Mouse (Mus musculus): Measurements from ENCODE around the gene Vps9d1.
"Not testable (repeated sequence)": the region's sequence is repeated elsewhere in the genome, so short reads cannot be mapped to it uniquely, and the experiment has no call there.

Vps9d1 gene

DNA sequence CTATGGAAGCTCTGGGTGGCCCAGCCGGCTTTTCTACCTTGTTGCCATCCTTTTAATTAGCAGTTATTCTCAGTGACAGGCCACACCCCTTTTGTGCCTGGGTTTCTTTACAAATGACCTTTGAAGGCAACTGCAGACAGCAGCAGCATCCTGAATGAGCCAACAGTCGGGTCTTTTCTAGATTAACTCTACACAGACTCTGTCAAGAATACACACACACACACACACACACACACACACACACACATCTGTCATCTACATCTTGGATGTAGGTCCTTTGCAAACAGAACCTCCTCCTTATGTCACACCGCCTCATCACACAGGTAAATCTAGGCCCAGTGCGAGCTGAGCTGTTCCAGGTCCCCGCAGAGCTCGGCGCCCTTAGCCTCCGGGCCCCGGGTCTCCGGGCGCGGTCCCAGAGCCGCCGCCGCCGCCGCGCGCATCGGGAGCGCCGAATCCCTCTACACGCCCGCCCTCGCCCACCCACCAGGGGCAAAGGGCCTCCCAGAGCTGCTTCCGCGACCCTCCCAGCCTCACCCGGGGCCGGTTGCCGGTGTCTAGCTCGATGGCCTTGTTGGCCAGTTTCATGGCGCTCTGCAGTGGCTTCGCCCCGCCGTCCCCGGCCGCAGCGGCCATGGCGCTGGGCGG lies 573 bp downstream of the Vps9d1 start:
- DNase-seq (ENCODE audit: extremely low spot score) = no peak

DNA sequence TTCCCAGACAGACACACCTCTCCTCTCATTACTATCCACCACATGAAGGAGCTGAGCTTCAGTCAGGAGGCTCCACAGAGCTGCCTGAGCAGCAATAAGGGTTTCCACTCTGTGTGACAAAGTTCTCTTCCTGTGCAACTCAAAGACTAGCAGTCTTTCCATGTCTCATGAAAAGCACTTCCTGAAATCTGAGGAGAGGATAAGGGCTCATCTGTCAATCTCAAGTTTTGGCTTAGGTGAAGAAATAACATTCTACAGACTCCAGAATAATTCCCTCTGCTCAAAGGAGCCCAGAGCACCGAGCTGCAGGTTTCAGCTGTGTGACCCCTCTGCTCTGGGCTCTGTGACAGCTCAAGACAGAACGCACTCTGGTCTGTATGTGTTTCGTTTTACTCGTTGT lies 1.2 kb downstream of the Vps9d1 start:
- no peak for DNase-seq (ENCODE audit: extremely low spot score)

DNA sequence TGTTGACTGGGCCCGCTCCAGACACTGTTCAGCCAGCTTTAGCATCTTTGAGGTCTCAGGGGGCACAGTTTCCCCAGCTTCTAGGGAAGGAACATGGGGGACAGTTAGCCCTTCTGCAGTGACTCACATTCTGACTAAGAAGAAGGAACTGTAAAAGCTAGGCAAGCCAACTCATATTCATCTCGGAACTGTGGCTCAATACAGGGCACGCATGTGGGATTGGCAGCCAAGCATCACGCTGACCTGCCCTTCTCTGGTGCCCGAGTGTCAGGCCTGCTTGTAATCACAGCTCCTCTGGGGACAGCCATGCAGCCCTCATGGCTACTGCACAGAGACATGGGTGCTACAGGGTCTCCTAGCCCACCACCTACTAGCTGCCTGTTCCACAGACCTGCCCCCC lies 3.2 kb downstream of the Vps9d1 start:
- DNase-seq (ENCODE audit: extremely low spot score) = no peak

DNA sequence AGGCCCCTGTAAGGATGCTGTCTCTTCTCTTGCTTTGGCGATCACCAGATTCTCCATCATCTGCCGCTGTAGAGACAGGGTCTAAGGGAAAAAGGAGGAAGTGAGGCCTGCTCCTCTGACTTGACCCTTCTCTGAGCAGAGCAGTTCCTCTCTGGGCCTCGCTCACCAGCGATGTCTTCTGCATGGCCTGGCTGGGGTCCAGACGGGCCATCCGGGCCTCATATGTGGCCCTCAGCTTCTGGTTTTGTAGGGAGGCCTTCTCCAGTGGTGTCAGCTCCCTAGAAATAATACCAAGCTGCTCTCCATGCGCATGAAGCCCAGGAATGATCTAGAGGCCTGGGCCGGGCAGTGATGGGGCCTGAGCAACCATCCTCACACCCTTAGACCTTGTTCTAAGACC lies 5.6 kb downstream of the Vps9d1 start:
- no peak for DNase-seq (ENCODE audit: extremely low spot score)

DNA sequence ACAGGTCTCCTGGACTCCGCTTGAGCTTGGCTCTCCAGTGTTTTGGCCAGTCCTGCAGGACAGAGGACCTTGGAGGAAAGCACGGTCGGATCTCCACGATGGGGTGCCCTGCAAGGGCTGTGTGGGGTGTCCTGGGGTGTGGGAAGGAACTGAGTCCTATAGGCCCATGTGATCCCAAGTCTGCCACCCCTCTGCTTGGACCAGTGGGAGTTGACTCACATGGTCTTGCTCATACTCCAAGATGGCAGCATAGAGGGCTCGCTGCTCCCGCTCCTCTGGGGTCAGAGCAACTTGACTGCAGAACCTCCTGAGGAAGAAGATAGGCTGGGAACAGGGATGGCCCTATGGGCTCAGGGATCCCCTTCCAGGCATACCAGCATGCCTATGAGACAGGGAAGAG lies 6.4 kb downstream of the Vps9d1 start:
- DNase-seq (ENCODE audit: extremely low spot score) = no peak

DNA sequence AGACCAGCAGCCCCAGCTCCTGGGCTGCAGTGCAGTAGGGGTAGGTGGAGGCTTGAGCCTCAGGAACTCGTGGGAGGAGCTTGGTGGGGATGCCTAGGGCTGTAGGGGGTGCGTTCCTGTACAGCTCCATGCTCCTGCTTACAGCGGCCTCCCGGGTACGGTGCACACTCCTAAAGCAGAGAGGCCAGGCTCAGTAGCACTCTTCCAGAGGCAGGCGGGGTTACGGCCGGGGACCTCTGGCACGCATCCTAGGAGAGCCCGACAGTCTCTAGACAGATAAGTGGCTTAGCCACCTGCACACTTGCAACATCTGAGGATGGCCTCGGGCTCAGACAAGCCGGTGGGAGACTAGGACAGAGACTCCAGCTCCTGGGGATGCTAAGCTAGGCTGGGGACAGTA lies 8.6 kb downstream of the Vps9d1 start:
- no peak for DNase-seq (ENCODE audit: extremely low spot score)

DNA sequence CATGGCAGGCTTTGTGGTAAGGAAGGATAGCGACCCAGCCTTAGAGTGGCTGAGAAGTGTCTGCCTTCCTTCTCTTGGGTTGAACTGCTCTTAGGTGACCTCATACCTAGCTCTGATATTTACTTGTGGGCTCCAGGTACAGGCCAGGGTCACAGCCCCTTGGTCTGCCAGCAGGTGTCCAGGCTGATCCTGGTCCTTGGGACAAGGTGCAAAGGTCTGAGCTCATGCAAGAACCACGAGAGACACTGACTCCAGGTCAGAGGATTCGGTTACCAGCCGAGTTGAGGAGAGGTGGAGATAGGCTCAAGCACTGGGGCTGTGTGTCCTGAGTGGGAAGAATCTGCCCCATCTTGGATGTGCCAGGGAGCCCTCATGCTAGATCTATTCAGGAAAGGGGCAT lies 9.8 kb downstream of the Vps9d1 start:
- no peak for DNase-seq (ENCODE audit: extremely low spot score)

DNA sequence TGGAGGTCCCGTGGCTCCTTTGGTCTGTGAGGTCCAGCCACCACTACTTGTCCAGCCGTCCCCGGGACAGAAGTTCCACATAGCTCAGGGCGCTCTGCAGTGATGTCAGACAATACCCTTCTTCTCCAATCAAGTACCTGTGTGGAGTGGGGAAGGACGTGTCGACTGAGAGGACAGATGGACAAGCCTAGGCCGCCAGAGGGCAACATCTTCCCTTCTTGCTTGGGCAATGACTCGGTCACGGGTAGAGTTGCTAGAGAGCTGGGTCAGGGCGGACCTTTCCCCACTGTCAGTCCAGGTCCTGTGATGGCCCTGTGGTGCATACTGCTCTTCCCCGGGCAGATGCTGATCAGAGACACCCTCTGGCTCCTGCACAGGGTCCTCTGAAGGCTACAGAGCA lies 11.1 kb downstream of the Vps9d1 start:
- DNase-seq (ENCODE audit: extremely low spot score) = no peak

DNA sequence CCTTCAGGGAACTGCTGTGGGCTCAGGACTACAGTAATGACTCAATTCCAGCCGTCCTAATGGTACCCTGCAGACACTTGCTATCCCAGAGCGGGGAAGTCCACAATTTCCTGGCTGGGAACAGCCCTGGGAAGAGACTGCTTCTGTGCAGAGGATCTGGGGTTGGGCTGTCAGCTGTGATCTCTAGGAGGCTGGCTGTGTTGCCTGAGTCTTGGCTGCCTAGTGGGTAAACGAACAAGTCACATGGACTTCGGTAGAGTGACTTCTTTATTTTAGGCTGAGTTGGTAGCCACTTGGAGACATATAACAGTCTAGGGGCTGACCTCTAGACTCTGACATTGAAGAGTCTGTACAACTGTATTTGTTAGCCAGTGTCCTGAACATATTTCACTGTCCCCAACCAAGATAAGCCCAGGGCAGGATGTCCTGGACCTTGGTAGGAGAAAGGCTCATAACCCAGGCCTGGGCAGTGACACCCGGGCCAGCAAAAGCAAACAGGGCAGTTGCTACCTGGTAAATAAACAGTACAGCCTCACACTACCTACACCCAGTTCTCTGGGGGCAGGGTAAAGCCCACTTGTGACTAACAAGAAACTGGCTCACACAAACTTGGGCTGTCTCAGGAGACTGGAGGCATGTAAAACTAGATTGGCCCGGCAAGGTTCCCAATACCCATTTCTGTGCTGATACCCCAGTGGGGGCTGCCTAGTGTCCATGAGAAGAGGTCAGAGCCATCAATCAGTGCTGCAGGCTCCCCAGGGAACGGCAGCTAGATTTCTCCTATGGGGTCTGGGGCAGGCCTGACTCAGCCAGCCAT lies 11.8 kb downstream of the Vps9d1 start:
- no peak for DNase-seq (ENCODE audit: extremely low spot score)

DNA sequence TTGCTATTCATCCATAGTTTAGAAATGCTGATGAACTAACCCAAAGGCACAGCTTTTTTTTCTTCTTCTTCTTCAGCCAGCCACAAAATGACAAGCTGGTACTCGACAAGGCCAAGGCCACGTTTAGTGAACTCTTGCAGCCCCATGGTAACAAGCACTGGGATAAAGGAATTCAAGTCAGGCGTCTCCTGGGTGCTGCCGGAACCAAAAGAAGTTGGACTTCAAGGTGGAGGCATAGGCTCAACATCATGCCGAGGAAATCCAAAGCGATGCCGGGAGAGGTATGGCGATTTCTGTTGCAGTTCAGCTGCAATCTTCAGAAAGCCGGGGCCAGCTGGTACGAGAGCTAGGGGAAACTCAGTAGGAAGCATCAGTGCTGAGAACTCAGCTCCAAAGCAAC lies 14.8 kb downstream of the Vps9d1 start:
- no peak for DNase-seq (ENCODE audit: extremely low spot score)

DNA sequence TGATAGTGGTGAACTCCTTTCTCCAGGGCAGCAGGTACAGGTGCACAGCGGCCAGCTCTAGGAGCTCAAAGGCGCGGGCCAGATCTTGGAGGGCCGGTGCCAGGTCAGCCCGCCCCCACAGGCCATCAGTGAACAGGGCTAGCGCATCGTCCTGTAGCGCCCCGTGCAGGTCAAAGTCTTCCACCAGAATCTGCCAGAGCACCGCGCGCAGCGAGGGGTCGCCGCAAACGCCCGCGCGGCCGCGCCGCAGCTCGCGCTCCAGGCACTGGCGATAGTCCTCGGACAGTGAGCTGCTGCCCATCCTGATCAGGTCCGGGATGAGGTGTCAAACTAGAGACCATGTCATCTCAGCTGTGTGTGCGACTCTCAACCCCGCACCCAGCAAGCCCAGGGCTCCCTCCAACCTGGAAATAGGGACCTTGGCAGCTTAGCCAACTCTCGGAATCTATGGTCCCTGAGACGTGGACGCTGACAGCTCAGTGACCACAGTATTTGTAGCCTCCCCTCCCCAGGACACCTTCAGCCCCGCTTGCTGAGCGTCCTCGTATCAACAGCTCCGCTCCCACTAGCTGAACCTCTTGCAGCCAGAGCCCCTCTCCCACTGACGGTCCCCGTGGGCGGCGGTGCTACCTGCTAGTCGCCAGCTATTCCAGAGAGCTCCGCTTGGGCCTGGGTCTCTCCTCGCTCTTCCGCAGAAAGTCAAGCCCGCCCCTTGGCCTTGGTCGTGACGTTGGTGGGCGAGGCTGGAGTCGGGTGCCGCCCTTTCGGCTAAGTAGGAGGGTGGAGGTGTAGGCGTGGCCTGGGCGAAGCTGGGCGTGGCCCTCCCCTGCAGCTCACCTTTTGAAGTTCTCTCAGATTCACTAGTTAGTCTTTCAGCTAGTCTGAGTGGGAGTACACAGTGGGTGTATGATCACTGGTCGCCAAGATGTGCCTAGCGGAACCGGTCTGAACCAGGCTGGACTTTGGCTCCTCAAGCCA lies 18.3 kb downstream of the Vps9d1 start, which contains the start of gene Spata2l:
Gene Spata2l (minus strand): TSS at position 714 of the 978 bp plus-strand sequence.
- peak; percentile 88 for DNase-seq (ENCODE audit: extremely low spot score)

DNA sequence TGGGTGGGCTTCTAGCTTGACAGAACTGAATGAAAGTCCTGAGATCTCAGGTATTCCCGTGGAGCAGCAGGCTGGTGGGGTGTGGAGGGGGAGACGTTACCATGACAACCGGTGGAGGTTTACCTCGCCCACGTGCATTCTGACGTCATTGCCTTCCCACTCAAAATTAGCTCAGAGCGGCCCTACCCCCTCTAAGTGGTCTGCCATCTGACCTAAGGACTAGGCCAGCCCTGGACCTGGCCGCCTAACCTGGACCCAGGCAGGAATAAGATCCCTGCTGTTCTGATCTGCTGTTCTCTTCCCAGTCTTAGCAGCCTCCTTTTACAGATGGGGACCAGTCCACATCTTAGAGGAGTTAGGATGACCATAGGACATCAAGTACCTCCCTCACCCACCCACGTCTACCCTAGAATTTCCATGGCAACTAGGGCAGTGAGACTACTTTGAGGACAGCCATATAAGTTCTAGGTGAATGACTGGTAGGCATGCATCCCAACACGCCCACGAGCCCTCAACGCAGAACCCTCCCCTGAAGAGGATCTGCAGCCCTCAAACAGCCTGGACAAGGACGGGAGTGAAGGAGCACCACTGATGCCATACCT lies 19.1 kb downstream of the Vps9d1 start:
- DNase-seq (ENCODE audit: extremely low spot score) = no peak

DNA sequence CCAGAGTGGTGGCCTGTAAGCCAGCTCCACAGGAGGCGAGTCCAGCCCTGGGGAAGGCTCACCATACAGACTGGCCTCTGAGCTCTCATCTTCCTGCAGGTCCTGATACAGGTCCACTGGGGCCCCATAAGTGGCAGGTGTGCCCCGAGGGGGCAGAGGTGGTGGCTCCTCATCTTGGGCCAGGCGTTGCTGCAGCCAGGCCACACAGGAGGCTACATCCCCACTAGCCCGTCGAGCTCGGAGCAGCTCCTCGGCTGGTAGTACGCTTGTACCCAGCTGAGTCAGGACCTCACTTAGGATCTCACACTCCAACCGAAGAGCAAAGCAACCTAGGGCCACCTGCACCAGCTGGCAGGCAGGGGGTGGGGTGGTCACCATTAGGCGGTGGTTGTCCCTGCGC lies 20.4 kb downstream of the Vps9d1 start:
- DNase-seq (ENCODE audit: extremely low spot score) = no peak

DNA sequence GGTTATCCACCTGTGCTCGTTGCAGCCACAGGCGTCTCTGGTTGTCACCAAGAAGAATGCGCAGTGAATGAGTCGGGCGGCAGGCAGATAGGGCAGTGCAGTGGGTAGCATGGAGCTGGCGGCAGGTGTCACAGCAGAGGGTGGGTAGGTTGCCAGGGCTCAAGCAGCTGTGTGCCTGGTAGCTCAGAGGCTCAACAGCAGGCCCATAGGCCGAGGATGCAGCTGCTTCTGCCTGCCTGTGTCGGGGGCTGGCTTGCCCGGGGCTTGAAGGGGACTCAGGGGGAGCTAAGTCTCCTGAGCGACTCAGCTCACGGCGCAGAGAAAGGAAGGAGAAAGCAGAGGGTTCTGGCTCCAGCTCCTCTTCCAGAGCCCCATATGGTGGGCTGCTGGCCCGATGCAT lies 20.8 kb downstream of the Vps9d1 start:
- DNase-seq (ENCODE audit: extremely low spot score) = no peak

DNA sequence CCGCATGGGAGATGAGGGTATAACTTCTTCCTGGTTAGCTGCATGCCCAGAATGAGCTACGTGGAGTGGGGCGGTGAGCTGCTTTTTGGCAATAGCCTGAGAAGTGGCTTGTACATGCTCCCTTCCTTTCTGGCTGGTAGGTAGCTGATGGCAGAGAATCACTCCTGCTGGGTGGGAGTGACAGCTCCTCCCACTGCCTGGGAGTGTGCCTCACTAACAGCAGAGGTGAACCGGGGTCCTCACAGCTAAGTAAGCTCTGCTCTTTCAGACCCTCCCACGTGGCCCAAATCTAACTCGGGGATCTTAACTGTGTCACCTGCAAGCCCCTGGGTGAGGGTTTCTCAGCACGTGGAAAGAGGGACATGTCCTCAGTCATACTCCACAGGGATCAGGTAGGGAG lies 21.6 kb downstream of the Vps9d1 start:
- DNase-seq (ENCODE audit: extremely low spot score) = no peak

DNA sequence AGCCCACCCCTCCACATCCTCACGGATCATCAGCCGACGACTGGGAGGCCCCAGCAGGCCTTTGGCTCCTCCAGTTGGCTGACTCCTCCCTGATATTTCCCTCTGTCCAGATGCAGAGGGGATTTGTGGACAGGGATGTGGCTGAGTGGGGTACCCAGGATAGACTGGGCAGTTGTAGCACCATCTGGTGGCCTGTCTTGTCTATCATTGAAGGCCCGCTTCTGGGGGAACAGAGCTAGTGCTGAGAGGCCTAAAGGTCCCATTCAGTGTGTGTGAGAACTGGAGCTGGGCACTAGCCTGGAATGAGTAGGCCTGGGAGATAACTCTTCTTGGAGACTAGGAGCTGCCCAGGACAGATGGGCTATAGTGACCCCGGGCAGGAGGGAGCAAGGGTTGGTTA lies 22.4 kb downstream of the Vps9d1 start:
- DNase-seq (ENCODE audit: extremely low spot score) = no peak

DNA sequence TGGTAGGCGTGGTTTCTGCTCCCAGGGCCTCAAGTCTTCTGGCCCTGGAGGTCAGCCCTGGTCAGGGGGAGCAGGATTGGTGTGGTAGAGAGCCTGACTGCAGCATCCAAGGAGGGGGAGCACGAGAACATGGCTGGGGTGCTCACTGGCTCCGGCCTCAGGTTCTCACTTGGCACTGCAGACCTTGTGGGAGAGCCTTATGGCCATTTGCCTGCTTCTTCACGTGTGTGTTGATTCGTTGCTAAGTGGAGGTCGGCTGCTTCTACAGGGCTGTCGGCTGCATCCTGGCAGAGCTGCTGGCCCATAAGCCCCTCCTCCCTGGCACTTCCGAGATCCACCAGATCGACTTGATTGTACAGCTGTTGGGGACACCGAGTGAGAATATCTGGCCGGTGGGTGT lies 23.8 kb downstream of the Vps9d1 start:
- DNase-seq (ENCODE audit: extremely low spot score) = not testable (repeated sequence)

DNA sequence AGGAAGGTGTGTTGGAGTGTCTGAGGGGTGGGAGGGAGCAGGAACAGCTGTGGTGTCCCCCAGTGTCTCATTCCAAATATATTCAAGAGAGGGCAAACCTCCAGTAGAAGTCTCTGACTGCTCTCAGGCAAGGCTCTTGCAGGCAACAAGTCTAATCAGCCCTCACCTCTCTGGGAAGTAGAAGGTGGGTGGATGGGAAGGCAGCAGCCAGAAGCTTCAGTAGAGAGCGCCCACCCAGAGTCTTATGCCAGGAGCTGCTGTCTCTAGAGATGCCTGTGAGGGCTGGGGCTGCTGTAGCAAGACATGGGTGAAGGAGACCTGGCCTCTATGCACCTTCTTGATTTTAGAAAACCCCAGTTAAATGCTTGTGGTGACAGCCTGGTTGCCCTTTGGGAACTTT lies 25.7 kb downstream of the Vps9d1 start:
- DNase-seq (ENCODE audit: extremely low spot score) = no peak

DNA sequence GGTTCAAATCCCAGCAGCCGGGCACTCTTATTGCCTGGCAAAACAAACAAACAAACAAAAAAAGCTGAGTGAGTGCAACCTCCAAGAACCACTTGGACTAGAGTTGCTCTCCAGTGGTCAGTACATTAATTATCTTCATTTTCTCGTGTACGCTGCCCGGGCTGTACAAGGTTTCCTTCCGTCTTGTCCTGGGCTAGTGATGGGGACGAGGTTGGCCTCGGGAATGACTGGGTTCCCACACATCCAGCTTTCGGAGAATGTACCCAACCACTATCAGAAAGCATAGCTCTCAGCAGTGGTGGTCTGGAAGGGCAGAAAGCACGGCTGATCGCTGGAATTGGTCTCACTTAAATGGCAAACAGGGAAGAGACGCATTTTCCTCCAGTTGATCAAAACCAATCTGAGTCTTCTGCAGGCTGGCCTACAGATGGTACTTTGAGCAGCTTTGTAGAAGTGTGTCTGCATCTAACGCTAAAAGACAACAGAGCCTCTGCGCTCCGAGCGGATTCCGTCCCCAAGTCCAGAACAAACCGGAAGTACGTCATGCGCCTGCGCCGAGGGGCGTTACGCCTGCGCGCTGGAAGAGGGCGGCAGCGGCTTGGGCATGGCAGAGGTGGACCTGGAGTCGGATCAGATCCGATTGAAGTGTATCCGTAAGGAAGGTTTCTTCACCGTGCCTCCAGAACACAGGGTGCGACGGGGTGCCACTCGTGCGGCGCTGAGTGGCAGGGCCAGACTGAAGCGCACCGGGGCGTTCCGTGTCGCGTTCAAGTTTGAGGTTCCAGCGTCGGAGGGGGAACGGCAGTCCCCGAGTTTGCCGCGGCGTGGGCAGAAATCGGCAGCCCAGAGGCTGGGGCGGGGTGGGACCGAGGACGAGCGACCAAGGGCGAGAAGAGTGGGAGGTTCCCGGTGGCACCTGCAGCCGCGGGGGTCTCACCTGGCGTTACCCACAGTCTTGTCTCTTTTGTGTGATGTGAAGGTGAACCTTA lies 29.6 kb downstream of the Vps9d1 start, which contains the start of gene Cdk10:
Gene Cdk10 (plus strand): TSS at position 565 of the 989 bp plus-strand sequence.
- peak; percentile 90 for DNase-seq (ENCODE audit: extremely low spot score)

DNA sequence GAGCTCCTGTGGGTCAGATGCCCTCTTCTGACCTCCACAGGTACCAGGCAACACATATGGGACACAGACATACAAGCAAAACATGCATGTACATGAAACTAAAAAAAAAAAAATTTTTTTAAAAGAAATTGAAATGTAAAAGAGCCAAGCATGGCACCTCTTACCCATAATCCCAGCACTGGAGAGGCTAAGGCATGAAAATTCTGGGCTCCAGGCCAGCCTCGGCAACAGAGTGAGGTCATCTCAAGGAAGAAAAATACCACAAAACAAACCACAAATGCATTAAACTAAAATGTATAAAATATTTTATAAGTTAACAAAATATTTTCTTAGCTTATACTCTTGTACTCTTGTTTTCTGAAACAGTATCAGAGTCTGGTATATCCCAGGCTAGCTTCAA lies 33.2 kb downstream of the Vps9d1 start:
- no peak for DNase-seq (ENCODE audit: extremely low spot score)

DNA sequence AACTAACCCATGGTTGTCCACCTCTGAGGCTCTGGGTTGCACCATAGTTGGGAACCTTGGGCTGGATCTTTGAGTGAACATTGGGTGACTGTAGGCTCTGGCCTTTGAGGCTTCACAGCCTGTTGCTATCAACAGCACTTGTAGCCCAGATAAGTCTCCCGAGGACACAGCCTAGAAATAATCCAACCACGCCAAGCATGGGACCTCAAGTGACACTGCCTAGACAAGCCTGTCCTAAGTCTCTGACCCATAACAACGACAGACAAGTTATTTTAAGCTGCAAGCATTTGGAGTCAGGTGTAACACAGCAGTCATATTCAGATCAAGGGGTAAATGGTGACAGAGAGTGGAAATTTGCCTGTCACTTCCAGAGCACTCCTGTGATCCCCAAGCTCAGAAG lies 38.7 kb downstream of the Vps9d1 start:
- no peak for DNase-seq (ENCODE audit: extremely low spot score)

Data from embryo, embryonic 9.5 days (tissue).